Comparison of ENCODE assay signal across 8 mouse cellular contexts in genomic region chr11:3162236-3162897, GRCm38 (mm10). TPM values are rescaled to one million over a fixed set of nuclear protein-coding genes. Genes with fewer than 3 reads are reported as not detected.
DNase-seq lines count a peak whose midpoint lies in the region; ATAC-seq and TF ChIP-seq lines count a peak whose summit lies in the region.
"Not testable (repeated sequence)": the region's sequence is repeated elsewhere in the genome, so short reads cannot be mapped to it uniquely, and the experiment has no call there.

No protein-coding gene starts in this region.

- intact Hi-C loops in left cerebral cortex, adult 2 months (cut with DNase I), result not testable (repeated sequence)

- WGBS in embryonic facial prominence, embryonic 14.5 days, result 56% methylated on average over 5 of the region's 5 CpGs

- peak; percentile 34 for ATAC-seq in embryonic facial prominence, embryonic 14.5 days (ENCODE audit: low read depth)
- peak; percentile 2 for ATAC-seq in inflammation-experienced regulatory T-cells, adult 6 months

- H3K9ac ChIP-seq in embryonic facial prominence, embryonic 14.5 days (ENCODE audit: low read depth, low read length), result not testable (repeated sequence)

- not testable (repeated sequence) for H3K4me1 ChIP-seq in embryonic facial prominence, embryonic 14.5 days (ENCODE audit: control insufficient read depth, insufficient read depth, low read length)

- not testable (repeated sequence) for H3K27me3 ChIP-seq in embryonic facial prominence, embryonic 14.5 days (replicated peaks; ENCODE audit: control insufficient read depth, insufficient read depth, low read length)

- not testable (repeated sequence) for H3K4me3 ChIP-seq in embryonic facial prominence, embryonic 14.5 days (ENCODE audit: low read depth, low read length); left cerebral cortex, adult 2 months

- TF ChIP-seq CTCF in left cerebral cortex, adult 2 months (IDR thresholded peaks at IDR 0.05), result not testable (repeated sequence)

- not testable (repeated sequence) for H3K9me3 ChIP-seq in embryonic facial prominence, embryonic 14.5 days (ENCODE audit: control insufficient read depth, low read length)

- H3K4me2 ChIP-seq in embryonic facial prominence, embryonic 14.5 days (ENCODE audit: low read depth, low read length), result not testable (repeated sequence)

- DNase-seq in adrenal gland, adult (ENCODE audit: inconsistent age in 2 of 2, low spot score in 1 of 2), result peak; percentile 68 to 90
- peak; percentile 20 for DNase-seq in embryonic facial prominence, embryonic 14.5 days (ENCODE audit: low spot score)
- DNase-seq in heart, adult 18-20 months, result peak; percentile 67 to 81
- peak; percentile 70 to 74 for DNase-seq in left cerebral cortex, adult 2 months (ENCODE audit: extremely low spot score in 1 of 2, low spot score in 2 of 2)
- peak; percentile 68 for DNase-seq in lung, postnatal 10 days
- peak; percentile 87 for DNase-seq in ovary, postnatal 10 days (ENCODE audit: low spot score)
- peak; percentile 49 for DNase-seq in thymus, postnatal 25 days

- H3K36me3 ChIP-seq in embryonic facial prominence, embryonic 14.5 days (ENCODE audit: control insufficient read depth, insufficient read depth, low read length), result not testable (repeated sequence)

- H3K27ac ChIP-seq in embryonic facial prominence, embryonic 14.5 days (replicated peaks; ENCODE audit: low read depth, low read length); left cerebral cortex, adult 2 months: not testable (repeated sequence)

RNA-seq across cellular contexts. Expression of gene Sfi1, which starts 30.9 kb away (rescaled TPM):
- 9.8 and 9.9 TPM in 2 replicates for polyA plus RNA-seq in embryonic facial prominence, embryonic 14.5 days (2014; fragmentation: Nextera tagmentation; extraction: Ambion mirVana)
- total RNA-seq in heart, adult 18-20 months (2021), result 10 to 100 TPM; 17.3 to 20.5 TPM
- 10 to 100 TPM; 25.9 to 49.0 (median 44.6) TPM for polyA plus RNA-seq in inflammation-experienced regulatory T-cells, adult 6 months (2017; shearing (Covaris generic))
- total RNA-seq in left cerebral cortex, adult 2 months (2021), result 10 to 100 TPM; 73.5 to 78.7 TPM

RNA-seq across cellular contexts. Expression of gene Eif4enif1, which starts 39.8 kb away (rescaled TPM):
- polyA plus RNA-seq in embryonic facial prominence, embryonic 14.5 days (2014; fragmentation: Nextera tagmentation; extraction: Ambion mirVana), result 38.8 and 44.6 TPM in 2 replicates
- 10 to 100 TPM; 40.5 to 42.1 TPM for total RNA-seq in heart, adult 18-20 months (2021)
- polyA plus RNA-seq in inflammation-experienced regulatory T-cells, adult 6 months (2017; shearing (Covaris generic)), result 10 to 100 TPM; 57.1 to 81.6 (median 75.7) TPM
- total RNA-seq in left cerebral cortex, adult 2 months (2021), result 10 to 100 TPM; 71.1 to 72.6 TPM

Comparison
In these comparisons a context has a peak if more than half of its experiments do, and no peak if none do; other contexts are left out.
1. DNase-seq: peak in every context shown above with its lines; median percentile 87 in ovary, postnatal 10 days; 79 in adrenal gland, adult; 74 in heart, adult 18-20 months; 72 in left cerebral cortex, adult 2 months; 68 in lung, postnatal 10 days; 49 in thymus, postnatal 25 days; 20 in embryonic facial prominence, embryonic 14.5 days.